Mouse (Mus musculus): ENCODE measurements at regions not wholly inside any gene's neighbourhood (a gene's known extent, or its start where the extent isn't known, plus 50 kb on each side); places are given as distances from the start of the nearest gene placed in this dataset.

- TF ChIP-seq CTCF (IDR thresholded peaks at IDR 0.05; ENCODE audit: low read depth, low read length) (no peak), POLR2A (IDR thresholded peaks at IDR 0.05; ENCODE audit: insufficient read depth, low read length) (no peak)
These were observed 340.1 kb upstream of the Gm10306 start for GRCm38 (mm10) chr4:94216265-94216664.

All from ES-Bruce4 (cell line).